Mouse (Mus musculus): ENCODE measurements around the gene Gskip.
A peak's percentile ranks its signal among the peaks of the same experiment; 100 is the strongest.

Gskip gene

DNA sequence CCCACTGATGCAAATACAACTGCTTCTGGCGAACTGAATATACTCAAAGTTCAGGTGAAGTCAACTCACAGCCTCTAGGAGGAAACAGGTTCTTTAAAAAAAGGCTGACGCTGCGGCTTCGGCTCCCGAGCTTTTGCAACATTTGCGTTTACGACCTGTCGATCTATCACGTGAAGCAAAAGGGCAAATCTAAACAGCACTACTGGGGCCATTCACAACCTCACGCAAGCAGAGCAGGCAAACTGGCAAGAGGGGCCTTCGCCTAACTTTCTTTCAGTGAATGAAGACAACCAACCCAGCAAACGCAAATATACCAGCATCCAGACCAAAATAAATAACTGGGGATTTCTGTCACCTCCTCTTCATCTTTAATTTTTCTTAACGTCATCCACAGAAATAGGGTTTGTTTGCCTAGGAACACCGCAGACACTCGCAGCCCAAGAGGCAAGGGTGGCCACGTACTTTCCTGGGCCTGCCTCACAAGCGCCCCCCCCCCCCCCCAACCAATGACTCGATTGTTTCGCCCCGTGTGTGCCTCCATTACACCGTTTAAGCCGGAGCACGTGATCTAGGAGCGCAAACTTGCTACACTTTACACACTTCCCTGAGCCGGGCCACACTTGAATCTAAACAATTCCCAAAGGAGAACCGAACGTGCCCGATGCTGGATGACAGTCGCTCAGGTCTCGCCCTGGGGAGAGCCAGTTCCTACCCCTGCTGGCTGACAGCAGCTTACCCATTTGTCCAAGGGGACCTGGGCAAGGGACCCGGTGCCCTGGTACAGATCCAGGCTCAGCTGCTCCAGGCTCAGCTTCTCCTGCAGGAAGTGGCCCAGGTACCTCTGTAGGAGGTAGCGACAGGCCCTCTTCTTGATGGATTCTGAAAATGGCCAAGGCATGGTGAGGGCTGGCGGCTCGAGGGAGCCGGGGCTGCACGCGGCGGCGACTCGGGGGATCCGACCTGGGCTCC lies at the start of gene Gskip:
Gene Gskip, plus strand, starts transcription at position 897 of the 969 bp plus-strand sequence.
- peak; percentile 36 for ATAC-seq (ENCODE audit: insufficient number of reproducible peaks, low FRiP score, low TSS enrichment)

DNA sequence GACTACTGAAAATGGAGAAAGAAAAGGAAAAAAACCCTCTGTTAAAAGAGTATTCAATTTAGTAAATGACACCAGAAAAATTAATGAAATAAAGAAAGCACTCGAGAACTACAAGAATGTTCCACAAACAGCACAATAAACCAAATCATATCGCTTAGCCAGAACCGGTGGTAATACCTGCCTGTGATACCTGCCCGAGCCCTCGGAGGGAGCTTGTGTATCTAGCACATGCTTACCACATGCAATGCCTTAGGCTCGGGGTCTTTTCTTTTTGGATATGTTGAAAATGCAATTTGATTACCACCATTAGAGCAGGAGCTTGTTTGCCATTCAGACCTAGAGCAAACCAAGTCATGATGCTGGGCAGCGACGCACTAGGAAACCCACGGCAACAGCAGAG lies 48.1 kb upstream of the Gskip start:
- no peak for ATAC-seq (ENCODE audit: insufficient number of reproducible peaks, low FRiP score, low TSS enrichment)

DNA sequence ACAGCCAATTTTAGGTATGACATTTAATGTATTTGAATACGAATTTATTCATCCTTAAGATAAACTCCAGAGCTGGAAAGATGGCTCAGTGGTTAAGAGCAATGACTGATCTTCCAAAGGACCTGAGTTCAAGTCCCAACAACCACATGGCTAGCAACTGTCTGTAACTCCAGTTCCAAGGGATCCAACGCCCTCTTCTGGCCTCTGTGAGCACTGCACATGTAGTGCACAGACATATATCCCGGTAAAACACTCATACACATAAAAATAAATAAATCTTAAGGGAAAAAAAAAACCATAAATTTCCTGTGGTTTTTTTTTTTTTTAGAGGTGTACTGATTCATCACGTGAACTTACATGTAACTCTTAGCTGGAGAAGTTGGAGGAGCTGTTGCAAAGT lies 47.1 kb upstream of the Gskip start:
- no peak for ATAC-seq (ENCODE audit: insufficient number of reproducible peaks, low FRiP score, low TSS enrichment)

DNA sequence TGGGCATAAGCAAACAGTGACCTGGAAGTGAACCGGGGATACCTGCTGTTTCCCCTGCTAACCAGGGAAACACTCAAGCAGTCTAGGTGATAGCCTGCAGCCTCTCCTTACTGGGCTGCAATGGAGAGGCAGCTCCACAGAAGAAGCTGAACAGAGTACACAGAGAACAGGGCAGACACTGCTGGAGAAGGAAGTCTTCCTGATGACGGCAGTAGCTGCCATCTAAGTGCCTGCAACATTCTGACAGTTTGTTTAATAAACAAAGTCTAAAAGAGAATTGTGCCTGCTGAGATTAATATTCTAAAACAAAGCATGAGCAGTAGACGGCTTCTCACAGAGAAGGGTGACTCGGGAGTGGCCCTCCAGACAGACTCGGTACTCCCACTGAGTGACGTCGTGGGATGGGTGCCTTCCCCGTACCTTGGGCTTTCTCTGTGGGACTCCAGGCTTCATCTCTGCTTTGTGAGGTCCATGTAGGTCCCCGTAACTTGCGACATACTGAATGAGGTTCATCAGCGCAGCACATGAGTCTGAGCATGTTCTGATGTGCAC lies 41.8 kb upstream of the Gskip start:
- no peak for ATAC-seq (ENCODE audit: insufficient number of reproducible peaks, low FRiP score, low TSS enrichment)

DNA sequence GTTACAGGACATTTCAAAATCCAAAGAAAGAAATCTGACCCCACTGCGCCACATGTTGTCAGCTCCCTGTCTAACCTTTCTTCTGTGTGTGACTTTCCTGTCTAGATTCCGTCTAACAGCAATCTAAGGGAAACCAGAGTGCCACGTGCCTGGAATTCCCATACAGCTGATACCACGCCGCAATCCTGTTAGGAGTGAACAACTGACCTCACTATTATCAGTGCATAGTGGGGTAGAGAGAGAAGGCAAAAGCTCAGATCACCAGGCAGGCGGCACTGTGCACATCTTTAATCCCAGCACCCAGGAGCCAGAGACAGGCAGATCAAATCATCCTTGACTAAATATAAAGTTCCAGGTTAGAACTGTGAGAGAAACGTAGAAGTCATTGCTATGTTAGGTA lies 28.8 kb upstream of the Gskip start:
- ATAC-seq (ENCODE audit: insufficient number of reproducible peaks, low FRiP score, low TSS enrichment), result no peak

DNA sequence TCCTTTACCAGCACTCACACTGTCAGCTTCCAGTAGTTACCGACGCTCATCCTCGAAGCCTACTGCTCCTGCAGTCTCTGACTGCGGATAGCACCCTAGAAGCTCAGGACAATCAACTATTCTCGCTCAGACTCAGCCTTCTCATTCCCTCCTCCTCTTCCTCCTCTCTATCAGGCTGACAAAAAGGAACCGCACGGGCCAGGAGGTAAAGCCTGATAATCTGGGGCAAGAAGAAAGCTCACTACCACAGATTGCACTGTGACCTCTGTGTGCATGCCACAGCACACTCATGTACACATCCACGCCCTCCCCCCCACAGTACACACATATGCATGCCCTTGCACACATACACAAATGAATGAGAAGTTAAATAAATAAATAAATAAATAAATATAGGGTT lies 8.4 kb upstream of the Gskip start:
- no peak for ATAC-seq (ENCODE audit: insufficient number of reproducible peaks, low FRiP score, low TSS enrichment)

DNA sequence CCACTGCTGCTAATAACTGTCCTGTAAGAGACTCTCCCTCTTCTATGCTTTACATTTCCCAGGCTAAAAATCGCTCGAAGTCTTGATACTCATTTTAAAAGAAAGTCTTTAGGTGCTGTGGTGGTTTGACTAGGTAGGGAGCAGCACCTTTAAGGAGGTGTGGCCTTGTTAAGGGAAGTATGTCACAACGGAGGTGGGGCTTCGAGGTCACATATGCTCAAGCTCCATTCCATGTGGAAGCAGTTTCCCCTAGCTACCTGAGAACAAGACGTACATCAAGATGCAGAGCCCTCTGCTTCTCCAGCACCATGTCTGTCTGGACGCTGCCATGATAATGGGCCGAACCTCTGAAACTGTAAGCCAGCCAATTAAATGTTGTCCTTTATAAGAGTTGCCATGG lies 6.4 kb upstream of the Gskip start:
- no peak for ATAC-seq (ENCODE audit: insufficient number of reproducible peaks, low FRiP score, low TSS enrichment)

DNA sequence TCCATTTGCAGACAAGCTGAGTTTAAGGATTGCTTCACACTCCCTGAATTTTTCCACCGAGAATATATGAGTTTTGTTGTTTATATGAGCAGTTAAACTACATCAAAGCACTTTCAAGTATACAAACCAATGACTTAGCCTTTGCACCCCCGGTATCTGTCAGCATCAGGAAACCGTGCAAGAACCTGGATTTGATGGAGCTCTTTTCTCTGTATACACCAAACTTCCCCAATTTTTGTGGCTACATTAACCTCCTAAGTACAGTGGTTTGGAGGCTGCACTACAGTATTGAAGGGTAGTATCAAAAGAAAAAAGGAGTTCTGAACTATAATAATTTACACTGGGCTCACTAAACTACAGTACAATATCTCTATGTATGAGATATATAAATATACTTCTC lies 5.9 kb upstream of the Gskip start:
- no peak for ATAC-seq (ENCODE audit: insufficient number of reproducible peaks, low FRiP score, low TSS enrichment)

DNA sequence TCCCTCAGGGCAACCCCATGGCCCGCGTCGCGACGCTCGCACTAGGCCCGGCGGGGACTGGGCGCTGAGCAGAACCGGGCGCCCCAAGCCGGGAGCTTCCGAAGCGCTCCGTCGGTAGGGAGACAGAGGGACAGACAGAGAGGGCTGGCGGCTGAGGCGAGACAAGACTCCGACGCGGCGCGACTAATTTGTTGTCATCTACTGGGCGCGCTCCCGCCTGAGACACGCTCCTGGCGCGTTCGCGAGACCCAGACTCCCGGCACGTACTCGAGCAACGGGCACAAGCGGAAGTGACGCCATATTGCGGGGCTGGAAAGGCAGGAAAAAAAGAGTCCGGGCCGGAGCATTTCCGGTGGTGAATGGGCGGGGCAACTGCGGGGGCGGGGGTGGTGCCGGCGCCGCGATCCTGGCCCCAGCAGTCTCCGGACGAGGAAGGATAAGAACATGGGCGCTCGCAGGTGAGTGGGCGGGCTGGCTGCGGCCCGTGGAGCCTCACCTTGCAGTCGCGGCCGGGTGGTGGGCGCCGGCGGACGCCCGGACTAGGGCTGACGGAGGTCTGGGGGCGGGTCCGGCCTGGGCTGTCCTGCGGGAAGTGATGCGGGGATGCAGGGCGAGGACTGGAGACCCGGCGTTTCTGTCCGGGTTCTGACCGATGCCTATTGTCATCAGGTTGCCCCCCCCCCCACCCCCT lies 517 bp downstream of the Gskip start, which contains the start of gene Atg2b:
Gene Atg2b, minus strand, starts transcription at position 211 of the 691 bp plus-strand sequence.
- peak; percentile 86 for ATAC-seq (ENCODE audit: insufficient number of reproducible peaks, low FRiP score, low TSS enrichment)

DNA sequence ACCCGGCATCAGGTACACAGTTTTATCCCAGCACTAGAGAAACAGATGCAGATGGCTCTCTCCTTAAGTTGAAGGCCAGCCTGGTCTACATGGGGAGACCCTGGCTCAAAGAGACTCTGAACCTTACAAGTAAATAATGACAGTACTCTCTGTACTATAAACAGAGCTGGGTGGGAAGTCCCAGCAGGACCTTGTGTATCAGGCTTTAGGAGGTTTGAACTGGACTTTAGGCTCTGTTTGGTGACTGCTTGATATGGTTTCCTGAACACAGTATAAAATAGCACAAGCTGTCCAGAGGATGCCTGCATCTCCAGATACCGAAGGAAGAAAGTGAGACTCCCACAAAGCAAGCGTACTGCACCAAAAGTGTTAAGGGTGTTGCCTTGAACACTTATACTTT lies 2.2 kb downstream of the Gskip start:
- ATAC-seq (ENCODE audit: insufficient number of reproducible peaks, low FRiP score, low TSS enrichment), result no peak

DNA sequence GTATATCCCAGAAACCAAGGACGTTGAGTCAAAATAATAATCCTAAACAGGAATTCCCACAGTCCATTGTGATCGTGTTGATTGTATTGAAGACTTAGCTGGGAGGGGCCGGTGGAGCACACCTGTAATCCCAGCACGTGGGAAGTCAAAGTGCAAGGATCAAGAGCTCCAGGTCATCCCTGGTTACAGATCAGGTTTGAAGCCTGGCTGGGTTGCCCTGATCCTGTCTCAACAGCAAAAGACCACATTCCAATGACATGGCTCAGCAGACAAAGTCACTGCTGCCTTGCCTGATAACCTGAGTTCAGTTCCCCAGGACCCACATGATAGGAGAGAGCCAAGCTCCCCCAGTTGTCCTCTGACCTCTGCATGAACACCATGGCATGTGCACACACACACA lies 2.8 kb downstream of the Gskip start:
- no peak for ATAC-seq (ENCODE audit: insufficient number of reproducible peaks, low FRiP score, low TSS enrichment)

DNA sequence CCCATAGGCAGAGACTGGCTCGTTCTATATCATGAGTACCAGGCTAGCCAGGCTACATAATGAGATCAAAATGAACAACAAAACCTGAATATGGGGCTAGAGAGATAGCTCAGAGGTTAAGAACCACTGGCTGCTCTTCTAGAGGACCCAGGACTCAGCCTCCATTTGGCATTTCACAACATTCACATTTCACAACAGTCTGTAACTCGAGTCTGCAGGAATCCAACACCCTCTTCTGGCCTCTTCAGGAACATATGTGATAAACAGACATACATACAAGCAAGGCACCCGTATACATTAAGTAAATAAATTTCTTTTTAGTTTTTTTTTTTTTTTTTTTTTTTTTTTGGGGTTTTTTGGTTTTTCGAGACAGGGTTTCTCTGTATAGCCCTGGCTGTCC lies 3.9 kb downstream of the Gskip start:
- no peak for ATAC-seq (ENCODE audit: insufficient number of reproducible peaks, low FRiP score, low TSS enrichment)

DNA sequence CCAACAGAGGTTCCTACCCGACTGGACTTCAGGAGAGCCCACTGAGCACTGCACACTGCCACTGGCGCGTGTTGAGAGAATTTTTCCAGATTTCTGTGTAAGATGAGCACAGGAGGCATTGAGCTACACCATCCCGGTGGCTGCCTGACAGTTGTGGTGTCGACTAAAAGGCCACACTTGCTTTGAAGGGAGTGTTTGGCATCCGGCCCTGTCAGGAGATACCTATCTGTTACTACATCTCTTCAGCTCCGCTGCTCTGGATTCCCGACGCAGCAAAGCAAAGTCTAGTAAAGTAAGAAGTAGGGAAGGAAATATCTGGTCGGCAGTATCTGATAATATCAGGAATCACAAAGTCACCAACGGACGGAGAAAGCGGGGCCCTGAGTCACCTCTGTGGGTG lies 4.8 kb downstream of the Gskip start:
- ATAC-seq (ENCODE audit: insufficient number of reproducible peaks, low FRiP score, low TSS enrichment), result no peak

DNA sequence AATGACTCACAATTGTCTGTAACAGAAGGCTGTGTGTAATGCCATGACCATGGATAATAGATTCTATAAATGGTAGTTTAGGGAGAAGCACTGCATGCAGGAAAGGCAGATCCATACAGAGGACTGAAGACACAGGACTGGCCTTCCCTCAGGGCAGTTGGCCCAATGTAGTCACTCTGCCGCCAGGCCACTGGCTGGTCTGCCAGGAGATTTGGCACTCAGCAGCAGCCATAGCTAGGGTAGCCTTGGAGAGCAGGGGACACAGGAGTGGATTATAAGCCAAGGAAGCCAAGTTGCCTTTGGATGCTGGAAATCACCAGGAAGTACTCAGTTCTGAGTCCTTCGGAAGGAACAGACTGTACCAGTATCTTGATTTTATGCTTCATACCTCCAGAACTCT lies 9.4 kb downstream of the Gskip start:
- ATAC-seq (ENCODE audit: insufficient number of reproducible peaks, low FRiP score, low TSS enrichment), result no peak

DNA sequence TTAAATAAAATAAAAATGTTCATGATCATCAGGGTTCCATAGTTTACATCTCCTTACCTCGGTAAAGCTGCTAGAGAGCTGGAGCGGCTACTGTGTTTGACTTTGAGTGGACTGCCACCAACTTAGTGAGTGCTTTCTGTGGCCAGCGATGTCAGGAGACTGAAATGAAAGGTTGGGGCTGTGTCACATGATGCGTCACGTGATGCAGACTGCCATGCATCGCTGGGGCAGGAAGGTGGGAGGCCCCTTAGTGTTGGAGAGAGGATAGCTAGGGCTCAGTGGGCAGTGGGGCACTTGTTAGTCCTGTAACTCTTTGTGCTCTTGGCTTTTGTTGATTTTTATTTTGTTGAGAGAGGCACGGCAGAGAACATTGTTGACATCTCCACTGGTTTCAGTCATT lies 11.2 kb downstream of the Gskip start:
- no peak for ATAC-seq (ENCODE audit: insufficient number of reproducible peaks, low FRiP score, low TSS enrichment)

DNA sequence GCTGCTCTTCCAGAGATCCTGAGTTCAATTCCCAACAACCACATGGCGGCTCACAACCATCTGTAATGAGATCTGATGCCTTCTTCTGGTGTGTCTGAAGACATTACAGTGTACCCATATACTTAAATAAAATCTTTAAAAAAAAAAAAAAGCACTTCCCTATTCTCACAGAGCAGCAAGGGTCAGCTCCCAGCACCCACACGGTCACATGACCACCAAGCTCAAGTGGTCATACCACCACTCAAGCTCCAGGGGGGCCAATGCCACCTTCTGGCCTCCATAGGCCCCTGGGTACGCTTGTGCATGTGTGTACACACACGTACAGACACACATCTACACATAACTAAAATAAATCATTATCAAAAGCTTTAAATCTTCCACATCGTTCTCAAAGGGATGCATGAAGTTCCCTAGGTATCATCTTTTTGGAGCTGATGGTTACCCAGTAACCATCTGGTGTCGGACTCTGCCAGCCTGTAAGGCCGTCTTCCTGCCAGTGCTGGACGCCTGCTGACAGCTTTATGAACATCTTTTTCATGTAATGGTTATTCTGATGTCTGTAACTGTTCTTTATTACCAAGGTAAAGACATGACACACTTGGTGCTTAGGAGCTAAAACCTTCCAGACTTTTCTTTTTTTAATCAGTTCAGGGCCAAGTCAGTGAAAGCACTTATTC lies 12.6 kb downstream of the Gskip start:
- no peak for ATAC-seq (ENCODE audit: insufficient number of reproducible peaks, low FRiP score, low TSS enrichment)

DNA sequence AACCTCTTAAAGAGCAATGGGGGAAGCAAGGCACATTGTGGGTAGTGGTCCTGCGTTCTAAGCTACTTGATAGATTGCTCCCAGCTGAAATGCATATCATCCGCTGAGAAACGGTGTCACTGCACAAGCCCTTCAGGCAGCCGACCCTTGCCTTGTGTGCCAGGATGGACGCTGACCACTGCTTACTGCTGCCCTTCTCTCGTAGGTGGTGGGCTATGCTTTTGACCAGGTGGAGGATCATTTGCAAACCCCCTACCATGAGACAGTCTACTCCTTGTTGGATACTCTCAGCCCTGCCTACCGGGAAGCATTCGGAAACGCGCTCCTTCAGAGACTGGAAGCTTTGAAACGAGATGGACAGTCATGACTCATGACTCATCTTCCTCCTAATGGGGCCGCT lies 15.8 kb downstream of the Gskip start:
- no peak for ATAC-seq (ENCODE audit: insufficient number of reproducible peaks, low FRiP score, low TSS enrichment)

DNA sequence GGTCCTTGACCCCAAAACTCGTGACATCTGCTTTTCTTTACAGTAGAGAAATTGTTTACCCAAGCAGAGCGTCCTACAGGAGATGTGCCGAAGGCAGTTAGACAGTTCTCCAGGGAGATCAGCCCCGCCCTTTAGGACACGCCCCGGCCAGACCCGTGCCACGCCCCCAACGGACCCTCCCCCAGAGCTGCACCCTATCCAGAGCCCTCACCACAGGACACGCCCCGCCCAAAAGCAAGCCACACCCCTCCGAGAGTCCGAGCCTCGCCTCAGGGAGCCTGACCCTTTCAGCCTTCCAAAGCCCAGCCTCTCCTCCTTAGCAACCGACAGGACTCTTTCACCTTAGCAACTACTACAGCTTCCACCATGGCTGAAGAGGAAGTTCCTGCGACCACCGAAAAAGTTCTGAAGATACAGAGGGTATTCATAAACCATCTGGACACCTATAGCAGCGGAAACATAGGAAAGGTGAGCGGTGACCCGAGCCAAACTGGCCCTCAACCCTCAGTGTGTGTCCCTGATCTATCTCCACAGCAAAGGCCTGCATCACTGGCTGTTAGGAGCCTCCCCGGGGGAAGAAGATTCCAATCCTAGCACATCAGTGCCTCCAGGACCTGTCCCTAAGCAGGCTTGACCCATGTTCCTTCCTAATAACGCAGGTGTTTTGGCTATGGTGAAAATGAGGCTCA lies 21.3 kb downstream of the Gskip start, which contains the start of gene Ak7:
Gene Ak7, plus strand, starts transcription at position 178 of the 689 bp plus-strand sequence.
- no peak for ATAC-seq (ENCODE audit: insufficient number of reproducible peaks, low FRiP score, low TSS enrichment)

DNA sequence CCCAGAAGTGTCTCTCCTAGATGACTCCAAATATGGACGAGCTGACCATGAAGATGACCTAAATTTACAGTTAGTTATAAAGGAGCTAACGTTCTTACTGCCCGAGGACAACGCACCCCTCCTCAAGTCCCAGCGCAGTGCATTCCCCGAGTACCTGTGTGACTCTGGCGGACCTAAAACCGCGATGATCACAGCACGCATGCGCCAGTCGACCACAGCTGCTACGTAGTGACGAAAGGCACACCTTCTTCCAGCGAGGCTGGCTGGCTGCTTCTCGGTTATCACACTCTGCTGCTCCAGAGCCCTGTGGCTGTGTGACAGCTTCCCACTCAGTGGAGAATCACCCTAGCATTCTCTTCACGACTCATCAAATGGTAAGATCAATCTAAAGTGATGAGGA lies 34.0 kb downstream of the Gskip start:
- no peak for ATAC-seq (ENCODE audit: insufficient number of reproducible peaks, low FRiP score, low TSS enrichment)

DNA sequence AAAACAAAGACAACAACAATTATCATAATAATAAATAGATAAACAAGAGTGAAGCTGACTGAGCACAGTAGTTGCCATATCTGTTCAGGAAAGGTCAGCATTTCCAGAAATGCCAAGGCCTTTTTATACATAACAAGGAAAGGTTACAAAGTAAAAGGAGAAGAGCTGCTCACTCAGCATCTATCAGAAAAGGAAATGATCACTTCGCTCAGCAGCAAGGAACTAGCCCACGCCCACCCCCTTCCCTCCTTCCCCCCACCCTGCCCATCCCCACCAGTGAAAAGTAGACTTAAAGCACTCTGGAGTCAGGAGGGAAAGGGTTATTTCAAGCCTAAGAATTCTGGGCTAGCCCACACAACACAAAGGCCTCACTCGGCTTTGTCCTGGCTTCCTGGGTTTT lies 35.6 kb downstream of the Gskip start:
- no peak for ATAC-seq (ENCODE audit: insufficient number of reproducible peaks, low FRiP score, low TSS enrichment)
